Comparison of ENCODE assay signal across 9 mouse cellular contexts in the genomic region with DNA sequence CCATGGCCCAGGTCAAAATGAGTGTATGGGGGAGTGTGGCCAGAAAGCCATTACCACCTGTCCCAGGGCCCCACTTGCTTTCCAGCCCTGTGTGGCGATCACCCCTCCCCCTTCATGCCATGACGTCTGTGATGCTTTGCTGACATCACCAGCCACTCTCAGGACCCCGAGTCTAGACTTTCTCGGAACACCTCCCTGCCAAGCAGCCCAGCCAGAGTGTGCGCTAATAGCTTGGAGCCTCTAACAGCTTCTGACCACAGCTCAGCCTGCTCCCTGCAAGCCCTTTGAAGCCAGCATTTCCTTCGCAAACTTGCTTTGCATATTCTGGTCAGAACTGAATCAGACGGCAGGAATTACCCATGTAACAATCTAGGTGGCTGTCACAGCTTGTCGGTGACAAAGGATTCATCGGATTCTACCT. TPM values are rescaled to one million over a fixed set of nuclear protein-coding genes. Genes with fewer than 3 reads are reported as not detected.
DNase-seq lines count a peak whose midpoint lies in the region; ATAC-seq lines count a peak whose summit lies in the region.
"Had no signal": no experiment of that assay in that cellular context is flagged by ENCODE, and none has a peak within 500 bp of the region (broad histone marks: within the 10 kb centered on the region; RNA-seq: fewer than 3 reads in every experiment).

No protein-coding gene starts in this region.

- no peaks in the 10 kb centered on the region for H3K9me3 ChIP-seq in kidney, embryonic 14.5 days (ENCODE audit: control insufficient read depth, low read length)
- H3K9me3 ChIP-seq in embryonic facial prominence, embryonic 13.5 days = no peaks in the 10 kb centered on the region
- no peaks in the 10 kb centered on the region for H3K9me3 ChIP-seq in liver, embryonic 12.5 days (replicated peaks)
- H3K9me3 ChIP-seq: lung, embryonic 15.5 days had no signal

- 26% methylated on average over 9 of the region's 9 CpGs for WGBS in kidney, embryonic 14.5 days
- WGBS in embryonic facial prominence, embryonic 13.5 days = 22% methylated on average over 9 of the region's 9 CpGs
- 27% methylated on average over 9 of the region's 9 CpGs for WGBS in liver, embryonic 12.5 days (ENCODE audit: insufficient replicate concordance)

- H3K27me3 ChIP-seq in kidney, embryonic 14.5 days (ENCODE audit: control insufficient read depth, insufficient read depth, low read length) = peaks cover 12% of the 10 kb centered on the region; the same call in 1 of the 2 replicates
- H3K27me3 ChIP-seq in embryonic facial prominence, embryonic 13.5 days = peaks cover 15% of the 10 kb centered on the region
- H3K27me3 ChIP-seq in liver, embryonic 12.5 days (replicated peaks) = peaks cover 91% of the 10 kb centered on the region
- H3K27me3 ChIP-seq: lung, embryonic 15.5 days had no signal

- no peak overlapping the region for H3K9ac ChIP-seq in kidney, embryonic 14.5 days (ENCODE audit: low read depth, low read length)
- 0 out of 2 replicates have a peak overlapping the region, but pooled peaks have one; percentile 27 for H3K9ac ChIP-seq in embryonic facial prominence, embryonic 13.5 days
- H3K9ac ChIP-seq in liver, embryonic 12.5 days = no peak overlapping the region
- H3K9ac ChIP-seq: lung, embryonic 15.5 days had no signal

- ATAC-seq in kidney, embryonic 14.5 days (ENCODE audit: low FRiP score, low TSS enrichment) = no peak
- ATAC-seq in embryonic facial prominence, embryonic 13.5 days (ENCODE audit: insufficient number of reproducible peaks, insufficient read depth, low FRiP score, low TSS enrichment, low read depth) = no peak
- ATAC-seq in liver, embryonic 12.5 days = no peak

- H3K4me3 ChIP-seq in kidney, embryonic 14.5 days (ENCODE audit: low read length) = no peak overlapping the region
- no peak overlapping the region for H3K4me3 ChIP-seq in embryonic facial prominence, embryonic 13.5 days
- H3K4me3 ChIP-seq in liver, embryonic 12.5 days = no peak overlapping the region
- H3K4me3 ChIP-seq: lung, embryonic 15.5 days had no signal

- peaks cover 13% of the 10 kb centered on the region for H3K36me3 ChIP-seq in kidney, embryonic 14.5 days (ENCODE audit: control insufficient read depth, insufficient read depth, low read length)
- H3K36me3 ChIP-seq in embryonic facial prominence, embryonic 13.5 days = peaks cover 11% of the 10 kb centered on the region; the same call in 1 of the 2 replicates
- peaks cover 19% of the 10 kb centered on the region for H3K36me3 ChIP-seq in liver, embryonic 12.5 days

- H3K27ac ChIP-seq in kidney, embryonic 14.5 days (ENCODE audit: low read depth, low read length) = no peak overlapping the region
- no peak overlapping the region for H3K27ac ChIP-seq in embryonic facial prominence, embryonic 13.5 days
- H3K27ac ChIP-seq in liver, embryonic 12.5 days = no peak overlapping the region

- H3K4me2 ChIP-seq in kidney, embryonic 14.5 days (replicated peaks; ENCODE audit: low read depth, low read length) = 0 out of 2 replicates have a peak overlapping the region, but pooled peaks have one; percentile 10
- peak overlapping the region; percentile 97 for H3K4me2 ChIP-seq in embryonic facial prominence, embryonic 13.5 days
- H3K4me2 ChIP-seq in liver, embryonic 12.5 days = peak overlapping the region; percentile 17
- H3K4me2 ChIP-seq: lung, embryonic 15.5 days had no signal

- peaks cover 74% of the 10 kb centered on the region for H3K4me1 ChIP-seq in kidney, embryonic 14.5 days (ENCODE audit: control insufficient read depth, insufficient read depth, low read length)
- H3K4me1 ChIP-seq in embryonic facial prominence, embryonic 13.5 days = peaks cover 70% of the 10 kb centered on the region
- peaks cover 85% of the 10 kb centered on the region for H3K4me1 ChIP-seq in liver, embryonic 12.5 days

- no peak for DNase-seq in kidney, postnatal 25 days
- peak; percentile 62 to 65 for DNase-seq in CD8-positive naive resting alpha-beta T cell, adult 2 months (ENCODE audit: low read depth in 2 of 2, low spot score in 2 of 2)
- no peak for DNase-seq in spleen, adult 12 weeks (ENCODE audit: low spot score)
- DNase-seq in urinary bladder, adult 18-20 months (ENCODE audit: low spot score in 2 of 2) = no peak
- DNase-seq in cerebellum, adult 18-20 months = no peak

RNA-seq across cellular contexts. Expression of a gene that starts 4.3 kb away (rescaled TPM):
- 6.7 and 9.6 TPM in 2 replicates for polyA plus RNA-seq in kidney, embryonic 14.5 days (2014; fragmentation: Nextera tagmentation; extraction: Ambion mirVana)
- polyA plus RNA-seq in embryonic facial prominence, embryonic 13.5 days (2015; fragmentation: Nextera tagmentation; extraction: Ambion mirVana) = 12.7 and 15.0 TPM in 2 replicates
- polyA plus RNA-seq in liver, embryonic 12.5 days (2016; fragmentation: Nextera tagmentation; extraction: Ambion mirVana) = 8.6 and 9.8 TPM in 2 replicates

RNA-seq across cellular contexts. Expression of a gene that starts 20.5 kb away (rescaled TPM):
- 30.0 and 37.5 TPM in 2 replicates for polyA plus RNA-seq in kidney, embryonic 14.5 days (2014; fragmentation: Nextera tagmentation; extraction: Ambion mirVana)
- 37.4 and 39.5 TPM in 2 replicates for polyA plus RNA-seq in embryonic facial prominence, embryonic 13.5 days (2015; fragmentation: Nextera tagmentation; extraction: Ambion mirVana)
- polyA plus RNA-seq in liver, embryonic 12.5 days (2016; fragmentation: Nextera tagmentation; extraction: Ambion mirVana) = 26.4 and 29.6 TPM in 2 replicates

Comparison
In these comparisons a context has a peak if more than half of its experiments do, and no peak if none do; other contexts are left out.
1. H3K4me2 ChIP-seq: peak in every context shown above with its lines; median percentile 97 in embryonic facial prominence, embryonic 13.5 days; 17 in liver, embryonic 12.5 days; 10 in kidney, embryonic 14.5 days.
2. DNase-seq: peak in CD8-positive naive resting alpha-beta T cell, adult 2 months (2 of 2); none in kidney, postnatal 25 days (0 of 2), spleen, adult 12 weeks (single experiment), urinary bladder, adult 18-20 months (0 of 2) and cerebellum, adult 18-20 months (0 of 2).